Mouse (Mus musculus) midbrain, embryonic 15.5 days (tissue): ENCODE data around the gene Tmigd1. TPM values are rescaled to one million over a fixed set of nuclear protein-coding genes. Genes with fewer than 3 reads are reported as not detected.
A peak's percentile ranks its signal among the peaks of the same experiment; 100 is the strongest.
"Not testable (repeated sequence)": the region's sequence is repeated elsewhere in the genome, so short reads cannot be mapped to it uniquely, and the experiment has no call there.

Experiments
- ATAC-seq: fragments of 200-750 bp; cut with Nextera tagmentation; replicated peaks from 2 replicates; pipeline ENCODE4 v1.8.0; 2017; ENCODE audit warnings: moderate TSS enrichment
- H3K27ac ChIP-seq: fragments of 300-500 bp; sonication (generic); 2 replicates; pipeline ENCODE4 v1.5.1; 2015; ENCODE audit warnings: mild to moderate bottlenecking, inconsistent platforms
- H3K27me3 ChIP-seq: fragments of 300-500 bp; sonication (generic); replicated peaks from 2 replicates; pipeline ENCODE4 v1.6.1; 2015; ENCODE audit warnings: inconsistent platforms
- H3K36me3 ChIP-seq: fragments of 300-500 bp; sonication (generic); replicated peaks from 2 replicates; pipeline ENCODE4 v1.6.1; 2015; ENCODE audit warnings: inconsistent platforms
- H3K4me1 ChIP-seq: fragments of 300-500 bp; sonication (generic); 2 replicates; pipeline ENCODE4 v1.6.1; 2015; ENCODE audit warnings: inconsistent platforms
- H3K4me2 ChIP-seq: fragments of 300-500 bp; sonication (generic); 2 replicates; pipeline ENCODE4 v1.6.1; 2015; ENCODE audit warnings: inconsistent platforms, mild to moderate bottlenecking, moderate library complexity
- H3K4me3 ChIP-seq: fragments of 300-500 bp; sonication (generic); 2 replicates; pipeline ENCODE4 v1.5.1; 2015; ENCODE audit warnings: mild to moderate bottlenecking, inconsistent platforms
- H3K9ac ChIP-seq: fragments of 300-500 bp; sonication (generic); 2 replicates; pipeline ENCODE4 v1.6.1; 2015; ENCODE audit warnings: mild to moderate bottlenecking, inconsistent platforms
- H3K9me3 ChIP-seq: fragments of 300-500 bp; sonication (generic); 2 replicates; pipeline ENCODE4 v1.6.1; 2016; ENCODE audit warnings: inconsistent platforms
- WGBS: fragments of 180-500 bp; shearing (Covaris S2); methylation state at CpG from one replicate; pipeline ENCODE4 v1.1.7; 2015; ENCODE audit warnings: mixed read lengths; 5-methylcytosine and 5-hydroxymethylcytosine counted together
- polyA plus RNA-seq: library from polyadenylated mRNA; unstranded; fragments of >200 nt; fragmentation: Nextera tagmentation; extraction: Ambion mirVana; gene quantifications from 2 replicates; pipeline ENCODE4 v1.2.1, GENCODE M21; 2015

Gene Tmigd1
- polyA plus RNA-seq, 1 experiment from 2014 or later: not detected

DNA sequence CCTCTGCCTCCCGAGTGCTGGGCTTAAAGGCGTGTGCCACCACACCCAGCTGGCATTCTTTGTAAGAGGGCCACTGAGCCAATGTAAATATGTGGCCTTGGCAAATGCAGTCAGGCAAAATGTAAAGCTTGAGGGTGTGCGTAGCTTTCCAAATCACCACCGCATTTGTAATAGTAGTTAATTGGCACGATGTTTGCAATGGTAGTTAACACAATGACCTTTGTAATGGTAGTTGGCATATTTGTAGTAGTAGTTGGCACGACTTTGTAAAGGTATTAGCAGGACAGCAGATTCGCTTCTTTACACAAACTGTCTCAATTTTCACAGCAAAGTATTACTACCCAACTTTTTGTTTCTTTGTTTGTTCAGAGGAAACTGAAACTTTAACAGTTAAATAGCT lies 6.7 kb downstream of the Tmigd1 start:
- Histone ChIP-seq H3K36me3 (no peaks in the 10 kb centered on the region), H3K4me1 (peaks cover 3% of the 10 kb centered on the region; the same call in 1 of the 2 replicates), H3K27ac (no peak overlapping the region), H3K4me3 (no peak overlapping the region), H3K9ac (no peak overlapping the region), H3K9me3 (no peaks in the 10 kb centered on the region), H3K4me2 (no peak overlapping the region), H3K27me3 (no peaks in the 10 kb centered on the region)
- ATAC-seq: no peak
- WGBS: 90% methylated on average over 7 of the region's 7 CpGs

DNA sequence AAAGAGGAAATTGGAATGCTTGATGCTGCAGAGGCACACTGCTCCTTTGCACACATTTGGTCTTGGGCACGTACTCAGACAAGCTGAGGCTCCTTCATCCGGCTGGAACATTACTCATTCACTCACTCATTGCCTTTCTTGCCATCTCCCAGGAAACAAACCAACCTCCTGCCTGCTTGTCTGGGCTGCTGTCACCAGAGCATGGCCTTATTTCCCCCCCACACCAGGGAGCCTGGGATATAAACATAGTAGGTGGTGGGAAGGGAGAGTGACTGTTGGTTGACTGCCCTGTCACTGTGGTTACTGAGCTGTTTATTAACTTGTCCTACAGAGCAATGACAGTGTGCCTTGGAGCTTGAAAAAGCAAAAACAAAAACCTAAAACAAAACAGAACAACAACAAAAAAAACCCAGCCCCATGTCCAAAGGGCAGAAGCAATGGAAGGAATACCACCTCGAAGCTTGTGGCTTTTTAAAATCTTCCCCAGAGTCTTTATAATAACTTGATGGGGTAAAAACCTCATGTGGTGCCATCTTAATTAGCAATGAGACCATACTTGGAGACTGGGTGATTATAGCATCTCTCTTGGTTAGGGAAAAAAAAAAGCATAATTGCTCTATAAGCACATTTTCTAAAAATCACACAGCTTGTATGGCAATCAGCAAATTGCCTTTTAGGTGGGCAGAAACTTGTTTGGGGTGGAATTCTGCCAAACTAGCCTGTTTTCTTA lies 9.5 kb downstream of the Tmigd1 start:
- no peak overlapping the region for H3K9ac ChIP-seq
- H3K36me3 ChIP-seq: no peaks in the 10 kb centered on the region
- H3K4me2 ChIP-seq: no peak overlapping the region
- H3K9me3 ChIP-seq: no peaks in the 10 kb centered on the region
- H3K4me1 ChIP-seq: peaks cover 3% of the 10 kb centered on the region; the same call in 1 of the 2 replicates
- H3K27me3 ChIP-seq: no peaks in the 10 kb centered on the region
- no peak overlapping the region for H3K4me3 ChIP-seq
- WGBS: 34% methylated on average over 3 of the region's 3 CpGs
- no peak overlapping the region for H3K27ac ChIP-seq
- no peak for ATAC-seq

DNA sequence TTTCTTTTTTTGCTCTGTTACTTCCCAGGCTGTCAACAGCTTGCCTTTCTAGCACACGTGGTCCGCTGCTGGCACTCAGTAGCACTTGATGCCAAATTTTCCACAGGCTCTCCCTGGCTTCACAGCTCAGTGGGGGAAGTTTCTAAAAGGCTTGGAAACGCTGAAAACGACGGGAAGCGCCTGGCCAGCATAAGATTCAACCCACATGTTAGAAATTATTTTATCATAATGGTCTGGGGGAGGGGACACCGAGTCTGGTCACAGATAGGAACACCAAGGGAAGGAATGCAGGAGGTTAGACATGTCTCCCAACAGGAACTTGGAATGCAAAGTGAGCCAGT lies 10.1 kb downstream of the Tmigd1 start:
- H3K4me3 ChIP-seq: no peak overlapping the region
- no peak overlapping the region for H3K9ac ChIP-seq
- H3K4me2 ChIP-seq: no peak overlapping the region
- H3K36me3 ChIP-seq: no peaks in the 10 kb centered on the region
- peaks cover 5% of the 10 kb centered on the region; the same call in 1 of the 2 replicates for H3K4me1 ChIP-seq
- H3K27ac ChIP-seq: no peak overlapping the region
- WGBS: 52% methylated on average over 7 of the region's 7 CpGs
- no peaks in the 10 kb centered on the region for H3K9me3 ChIP-seq
- H3K27me3 ChIP-seq: no peaks in the 10 kb centered on the region
- no peak for ATAC-seq

DNA sequence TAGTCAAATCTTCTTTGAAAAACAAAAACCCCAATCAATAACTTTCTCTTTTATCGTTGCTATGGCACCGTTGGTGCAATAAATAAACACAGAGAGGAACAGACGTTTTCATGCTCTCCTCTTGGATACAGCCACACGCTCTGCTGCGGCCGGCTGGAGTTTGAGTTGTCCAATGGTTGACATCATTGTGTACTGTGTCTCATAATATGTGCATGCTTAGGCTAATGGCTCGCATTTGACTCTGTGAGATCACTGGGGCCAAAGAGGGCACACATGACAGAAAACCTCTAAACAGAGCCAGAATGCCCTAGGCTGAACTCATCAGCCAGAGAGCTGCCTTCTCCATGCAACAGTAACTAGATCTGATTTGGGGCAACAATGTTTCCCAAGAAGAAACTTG lies 12.4 kb downstream of the Tmigd1 start:
- Histone ChIP-seq H3K9me3 (no peaks in the 10 kb centered on the region), H3K36me3 (no peaks in the 10 kb centered on the region), H3K27ac (no peak overlapping the region), H3K27me3 (no peaks in the 10 kb centered on the region), H3K4me1 (peaks cover 7% of the 10 kb centered on the region; the same call in 1 of the 2 replicates), H3K9ac (no peak overlapping the region), H3K4me3 (no peak overlapping the region), H3K4me2 (no peak overlapping the region)
- 72% methylated on average over 7 of the region's 7 CpGs for WGBS
- no peak for ATAC-seq

DNA sequence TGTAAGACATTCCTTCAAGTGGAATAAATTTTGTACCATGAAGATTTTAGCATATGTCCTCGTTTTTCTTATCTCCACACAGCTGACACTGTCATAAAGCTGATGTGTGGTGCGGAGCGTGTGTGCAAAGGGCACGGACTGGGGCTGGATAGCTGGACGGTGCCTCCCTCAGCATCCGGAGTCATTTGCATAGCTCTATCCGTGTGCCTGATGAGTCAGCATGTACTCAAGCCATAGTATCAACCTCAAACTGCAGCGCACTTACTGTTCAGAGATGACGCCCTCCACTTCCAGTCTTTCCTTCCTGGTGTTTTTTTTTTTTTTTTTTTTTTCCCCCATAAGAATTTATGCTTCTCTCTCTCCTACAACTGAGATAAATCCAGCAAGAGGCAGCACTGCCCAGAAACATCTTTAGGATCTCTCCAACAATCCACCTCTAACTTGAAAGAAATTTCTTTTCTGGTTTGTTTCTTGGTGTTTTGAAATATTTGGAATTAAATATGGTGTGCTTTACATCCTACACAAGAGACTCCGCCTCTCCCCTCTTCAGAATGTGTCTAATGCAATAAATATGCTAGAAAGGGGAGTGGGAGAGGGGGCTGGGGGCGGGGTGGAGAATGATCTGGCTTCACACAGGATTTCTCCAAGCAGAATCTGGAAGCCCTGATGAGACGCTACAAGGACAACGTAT lies 14.7 kb downstream of the Tmigd1 start:
- Histone ChIP-seq H3K27ac (no peak overlapping the region), H3K36me3 (no peaks in the 10 kb centered on the region), H3K4me2 (no peak overlapping the region; the same call in 1 of the 2 replicates), H3K4me1 (0 out of 2 replicates have a peak, but pooled peaks cover 4% of the 10 kb centered on the region), H3K4me3 (no peak overlapping the region), H3K9me3 (no peaks in the 10 kb centered on the region), H3K9ac (no peak overlapping the region), H3K27me3 (no peaks in the 10 kb centered on the region)
- WGBS: 40% methylated on average over 13 of the region's 13 CpGs
- ATAC-seq: no peak

DNA sequence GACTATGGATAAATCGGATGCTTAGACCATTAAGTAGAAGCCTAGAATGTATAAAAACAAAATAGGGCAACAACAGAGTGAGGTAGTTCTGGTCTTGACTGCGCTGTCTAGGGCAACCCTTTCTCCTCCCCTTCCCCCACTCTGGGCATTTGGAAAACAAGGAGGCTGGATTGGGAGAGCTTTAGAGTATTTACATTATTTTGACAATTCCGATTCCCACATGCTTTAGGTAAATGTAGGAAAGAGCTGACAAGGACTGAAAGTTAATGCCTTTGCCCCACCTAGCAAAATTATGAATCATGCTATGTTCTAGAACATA lies 15.2 kb downstream of the Tmigd1 start:
- ATAC-seq: no peak
- 0 out of 2 replicates have a peak, but pooled peaks cover 4% of the 10 kb centered on the region for H3K4me1 ChIP-seq
- no peaks in the 10 kb centered on the region for H3K9me3 ChIP-seq
- H3K9ac ChIP-seq: no peak overlapping the region
- no peak overlapping the region for H3K27ac ChIP-seq
- H3K4me2 ChIP-seq: no peak overlapping the region; the same call in 1 of the 2 replicates
- no peak overlapping the region for H3K4me3 ChIP-seq
- WGBS: 43% methylated on average over 3 of the region's 3 CpGs
- no peaks in the 10 kb centered on the region for H3K27me3 ChIP-seq
- H3K36me3 ChIP-seq: no peaks in the 10 kb centered on the region

DNA sequence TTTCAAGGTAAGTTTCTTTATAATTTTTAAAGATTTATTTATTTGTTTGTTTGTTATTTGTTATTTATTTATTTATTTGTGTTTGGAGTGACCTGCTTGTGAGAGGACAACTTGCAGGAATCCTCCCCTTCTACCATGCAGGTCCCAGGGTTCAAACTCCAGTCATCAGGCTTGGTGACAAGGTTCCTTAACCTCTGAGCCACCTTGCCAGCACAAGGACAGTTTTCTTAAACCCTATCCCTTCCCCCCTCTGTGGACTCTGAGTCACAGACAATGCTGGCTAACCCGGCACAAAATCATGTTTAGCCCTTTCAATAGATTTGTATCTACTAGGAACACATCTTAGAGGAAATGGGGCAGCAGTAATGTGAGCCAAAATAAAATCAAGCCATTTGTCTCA lies 18.6 kb downstream of the Tmigd1 start:
- Histone ChIP-seq H3K9me3 (no peaks in the 10 kb centered on the region), H3K4me2 (no peak overlapping the region), H3K9ac (no peak overlapping the region), H3K27me3 (no peaks in the 10 kb centered on the region), H3K27ac (no peak overlapping the region), H3K36me3 (no peaks in the 10 kb centered on the region), H3K4me3 (no peak overlapping the region), H3K4me1 (0 out of 2 replicates have a peak, but pooled peaks cover 4% of the 10 kb centered on the region)
- 71% methylated on average over 1 of the region's 1 CpGs for whole genome bisulfite sequencing
- no peak for ATAC-seq

DNA sequence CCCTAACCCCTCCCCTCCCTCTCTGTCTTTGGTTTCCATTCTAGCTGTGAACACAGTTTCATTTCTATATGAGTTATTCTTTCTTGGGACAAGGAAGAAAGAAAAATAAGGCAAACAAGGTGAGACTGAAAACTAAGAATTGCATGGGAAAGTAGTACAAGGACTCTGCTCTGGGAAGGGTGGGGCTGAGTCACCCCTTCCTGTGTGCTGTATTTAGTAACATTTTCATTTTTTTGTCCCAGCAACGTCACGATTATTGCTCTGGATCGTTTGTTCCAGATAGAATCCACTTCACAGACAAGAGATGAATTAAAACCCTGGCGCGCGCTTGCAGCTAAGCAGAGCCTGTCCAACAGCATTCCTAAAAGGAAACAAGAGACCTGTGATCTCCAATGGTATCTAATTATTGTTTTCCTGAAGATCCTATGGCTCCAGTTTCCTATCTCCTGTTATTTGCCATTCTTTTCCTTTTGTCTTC lies 22.8 kb downstream of the Tmigd1 start, which contains the start of gene Blmh:
Gene Blmh, plus strand, starts transcription at position 51 of the 478 bp plus-strand sequence.
- H3K4me1 ChIP-seq: no peaks in the 10 kb centered on the region
- no peak for ATAC-seq
- no peak within 1 kb of the TSS for H3K9ac ChIP-seq
- H3K36me3 ChIP-seq: no peaks in the 10 kb centered on the region
- H3K9me3 ChIP-seq: no peaks in the 10 kb centered on the region
- no peak within 1 kb of the TSS for H3K27ac ChIP-seq
- no peak within 1 kb of the TSS for H3K4me3 ChIP-seq
- H3K27me3 ChIP-seq: no peaks in the 10 kb centered on the region
- WGBS: 84% methylated on average over 6 of the region's 6 CpGs
- H3K4me2 ChIP-seq: no peak within 1 kb of the TSS

DNA sequence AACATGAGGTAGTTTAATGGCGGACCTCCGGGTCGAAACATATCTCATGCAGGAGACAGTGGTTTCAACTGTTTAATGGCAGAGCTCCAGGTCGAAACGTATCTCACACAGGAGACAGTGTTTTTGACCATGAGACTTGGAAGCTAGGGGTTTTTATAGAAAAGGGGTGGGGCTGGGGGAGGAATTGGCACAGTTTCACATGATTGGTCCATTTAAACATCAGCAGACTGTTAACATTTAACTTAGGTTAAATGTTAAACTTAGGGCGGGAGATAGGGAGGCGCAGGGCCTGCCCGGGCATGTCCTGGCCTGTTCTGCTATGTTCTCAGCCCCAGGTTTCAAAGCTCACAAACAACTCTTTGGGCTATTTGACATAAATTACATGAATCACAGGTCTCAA lies 26.6 kb downstream of the Tmigd1 start:
- H3K4me1 ChIP-seq, H3K9me3 ChIP-seq, H3K36me3 ChIP-seq, H3K27me3 ChIP-seq, H3K4me3 ChIP-seq, H3K27ac ChIP-seq, H3K4me2 ChIP-seq, ATAC-seq, H3K9ac ChIP-seq: not testable (repeated sequence)
- 96% methylated on average over 8 of the region's 8 CpGs for WGBS

DNA sequence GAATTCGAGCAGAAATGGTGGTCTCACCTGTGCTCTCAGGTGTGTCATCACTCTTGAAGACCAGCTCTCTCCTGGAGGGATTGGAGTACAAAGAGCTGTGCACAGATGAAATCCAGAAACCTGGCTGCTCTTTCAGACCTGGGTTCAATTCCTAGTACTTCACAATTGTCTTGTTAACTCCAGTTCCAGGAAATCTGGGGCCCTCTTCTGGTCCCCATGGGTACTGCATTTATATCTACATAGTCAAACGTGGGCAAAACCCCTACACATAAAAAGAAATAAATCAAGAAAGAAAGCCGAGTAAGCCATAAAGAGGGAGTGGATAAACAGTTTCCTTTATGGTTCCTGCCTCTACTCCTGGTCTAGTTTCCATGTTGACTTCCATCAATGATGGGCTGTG lies 31.2 kb downstream of the Tmigd1 start:
- Histone ChIP-seq H3K9ac (no peak overlapping the region), H3K4me1 (no peaks in the 10 kb centered on the region), H3K27ac (no peak overlapping the region), H3K4me2 (no peak overlapping the region), H3K4me3 (no peak overlapping the region), H3K9me3 (no peaks in the 10 kb centered on the region), H3K27me3 (no peaks in the 10 kb centered on the region), H3K36me3 (no peaks in the 10 kb centered on the region)
- ATAC-seq: no peak
- 66% methylated on average over 3 of the region's 3 CpGs for WGBS

DNA sequence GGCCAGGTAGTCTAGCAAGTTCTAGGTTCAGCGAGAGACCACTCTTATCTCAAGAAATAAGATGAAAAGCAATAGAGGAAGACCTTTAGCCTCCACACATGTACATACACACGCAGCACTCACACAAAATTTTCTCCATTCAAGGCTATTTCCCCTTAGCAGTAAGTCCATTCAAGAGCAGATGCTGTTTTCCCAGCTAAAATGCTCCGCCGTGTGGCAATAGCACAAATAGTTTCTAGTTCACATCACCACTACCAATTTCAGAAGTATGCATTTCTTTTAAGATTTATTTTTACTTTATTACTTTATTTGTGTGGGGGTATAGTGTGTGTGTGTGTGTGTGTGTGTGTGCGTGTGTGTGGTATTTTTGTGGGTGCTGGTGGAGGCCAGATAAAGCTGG lies 34.6 kb downstream of the Tmigd1 start:
- ATAC-seq: no peak
- Histone ChIP-seq H3K4me1 (no peaks in the 10 kb centered on the region), H3K4me2 (no peak overlapping the region), H3K27ac (no peak overlapping the region), H3K4me3 (no peak overlapping the region), H3K27me3 (no peaks in the 10 kb centered on the region), H3K9ac (no peak overlapping the region), H3K36me3 (no peaks in the 10 kb centered on the region), H3K9me3 (no peaks in the 10 kb centered on the region)
- WGBS: 78% methylated on average over 5 of the region's 5 CpGs

DNA sequence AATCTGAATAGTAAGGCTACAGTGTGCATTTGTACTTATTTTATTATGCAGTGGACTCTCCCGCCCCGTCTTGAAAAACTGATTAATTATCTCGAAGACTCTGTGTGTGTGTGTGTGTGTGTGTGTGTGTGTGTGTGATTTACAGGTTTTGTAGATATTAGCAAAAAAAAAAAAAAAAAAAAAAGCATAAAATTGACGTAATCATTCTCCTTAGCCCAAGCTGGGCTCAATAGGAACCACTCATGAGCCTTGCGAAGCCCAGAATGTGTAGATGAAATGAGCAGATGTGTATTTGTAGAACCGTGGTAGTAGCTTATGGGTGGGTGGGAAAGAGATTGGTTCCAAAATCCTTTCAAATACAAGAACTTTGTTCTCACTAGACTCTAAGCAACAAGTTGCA lies 42.9 kb downstream of the Tmigd1 start:
- Histone ChIP-seq H3K36me3 (no peaks in the 10 kb centered on the region), H3K9ac (peak overlapping the region; percentile 80; the same call in 1 of the 2 replicates), H3K4me2 (peak overlapping the region; percentile 63), H3K4me1 (peaks cover 14% of the 10 kb centered on the region), H3K4me3 (peak overlapping the region; percentile 82), H3K27ac (peak overlapping the region; percentile 81), H3K27me3 (no peaks in the 10 kb centered on the region), H3K9me3 (no peaks in the 10 kb centered on the region)
- 66% methylated on average over 6 of the region's 6 CpGs for WGBS
- no peak for ATAC-seq
